Mouse (Mus musculus): ENCODE data around the gene Pate3. TPM values are rescaled to one million over a fixed set of nuclear protein-coding genes. Genes with fewer than 3 reads are reported as not detected.
"Not testable (repeated sequence)": the region's sequence is repeated elsewhere in the genome, so short reads cannot be mapped to it uniquely, and the experiment has no call there.

Gene Pate3
- polyA plus RNA-seq (2012; rRNA removed): not detected in 2 replicates
- polyA plus RNA-seq (2014; fragmentation: Nextera tagmentation; extraction: Ambion mirVana): not detected in 2 replicates

GRCm38 (mm10) chr9:35648102-35648501, at the start of gene Pate3:
Gene Pate3 (minus strand): TSS chr9:35648202.
- no peak within 1 kb of the TSS for H3K9ac ChIP-seq (replicated peaks)
- H3K27ac ChIP-seq: no peak within 1 kb of the TSS
- H3K9me3 ChIP-seq (ENCODE audit: control insufficient read depth, low read length): no peaks in the 10 kb centered on the region
- no peak within 1 kb of the TSS for H3K4me3 ChIP-seq (ENCODE audit: insufficient read depth in 1 of 2, low read depth in 2 of 2, low read length in 2 of 2)
- H3K36me3 ChIP-seq (replicated peaks; ENCODE audit: control insufficient read depth, insufficient read depth, low read depth): no peaks in the 10 kb centered on the region
- no peak within 1 kb of the TSS for H3K4me2 ChIP-seq (ENCODE audit: low read depth)
- TF ChIP-seq EP300 (IDR thresholded peaks at IDR 0.05; ENCODE audit: low read depth): no peak
- TF ChIP-seq CTCF (IDR thresholded peaks at IDR 0.05; ENCODE audit: low read depth): no peak
- DNase-seq (ENCODE audit: low read depth in 3 of 3, low spot score in 3 of 3) (no peak), ATAC-seq (ENCODE audit: insufficient read depth) (no peak)
- WGBS (ENCODE audit: insufficient replicate concordance): 26% methylated on average over 1 of the region's 1 CpGs
- H3K27me3 ChIP-seq (ENCODE audit: control insufficient read depth, insufficient read depth, low read length): no peaks in the 10 kb centered on the region
- no peaks in the 10 kb centered on the region for H3K4me1 ChIP-seq (replicated peaks; ENCODE audit: control insufficient read depth in 2 of 2, insufficient read depth in 2 of 2, low read length in 1 of 2)

- H3K36me3 ChIP-seq (replicated peaks; ENCODE audit: control insufficient read depth, insufficient read depth, low read depth): no peaks in the 10 kb centered on the region
- ATAC-seq (ENCODE audit: insufficient read depth) (no peak), DNase-seq (ENCODE audit: low read depth in 3 of 3, low spot score in 3 of 3) (no peak)
- no peaks in the 10 kb centered on the region for H3K9me3 ChIP-seq (ENCODE audit: control insufficient read depth, low read length)
- no peak overlapping the region for H3K27ac ChIP-seq
- no peak overlapping the region for H3K9ac ChIP-seq (replicated peaks)
- H3K27me3 ChIP-seq (ENCODE audit: control insufficient read depth, insufficient read depth, low read length): no peaks in the 10 kb centered on the region
- no peaks in the 10 kb centered on the region for H3K4me1 ChIP-seq (replicated peaks; ENCODE audit: control insufficient read depth in 2 of 2, insufficient read depth in 2 of 2, low read length in 1 of 2)
- H3K4me3 ChIP-seq (ENCODE audit: insufficient read depth in 1 of 2, low read depth in 2 of 2, low read length in 2 of 2): no peak overlapping the region
- no peak for TF ChIP-seq EP300 (IDR thresholded peaks at IDR 0.05; ENCODE audit: low read depth)
- TF ChIP-seq CTCF (IDR thresholded peaks at IDR 0.05; ENCODE audit: low read depth): no peak
- no peak overlapping the region for H3K4me2 ChIP-seq (ENCODE audit: low read depth)
Observed at GRCm38 (mm10) chr9:35691924-35692323, 43.9 kb upstream of the Pate3 start.

GRCm38 (mm10) chr9:35687013-35687412, 39.0 kb upstream of the Pate3 start, which contains the start of gene Pate1:
Gene Pate1 (minus strand): TSS chr9:35687390.
- H3K4me2 ChIP-seq (ENCODE audit: low read depth): no peak within 1 kb of the TSS
- ATAC-seq (ENCODE audit: insufficient read depth) (no peak), DNase-seq (ENCODE audit: low read depth in 3 of 3, low spot score in 3 of 3) (no peak)
- H3K4me1 ChIP-seq (replicated peaks; ENCODE audit: control insufficient read depth in 2 of 2, insufficient read depth in 2 of 2, low read length in 1 of 2): no peaks in the 10 kb centered on the region
- 24% methylated on average over 1 of the region's 1 CpGs for WGBS (ENCODE audit: insufficient replicate concordance)
- H3K9ac ChIP-seq (replicated peaks): no peak within 1 kb of the TSS
- H3K9me3 ChIP-seq (ENCODE audit: control insufficient read depth, low read length): no peaks in the 10 kb centered on the region
- no peaks in the 10 kb centered on the region for H3K27me3 ChIP-seq (ENCODE audit: control insufficient read depth, insufficient read depth, low read length)
- no peak within 1 kb of the TSS for H3K4me3 ChIP-seq (ENCODE audit: insufficient read depth in 1 of 2, low read depth in 2 of 2, low read length in 2 of 2)
- TF ChIP-seq EP300 (IDR thresholded peaks at IDR 0.05; ENCODE audit: low read depth) (no peak), CTCF (IDR thresholded peaks at IDR 0.05; ENCODE audit: low read depth) (no peak)
- no peaks in the 10 kb centered on the region for H3K36me3 ChIP-seq (replicated peaks; ENCODE audit: control insufficient read depth, insufficient read depth, low read depth)
- no peak within 1 kb of the TSS for H3K27ac ChIP-seq

- H3K9ac ChIP-seq (replicated peaks): no peak overlapping the region
- no peak overlapping the region for H3K4me2 ChIP-seq (ENCODE audit: low read depth)
- no peak for TF ChIP-seq CTCF (IDR thresholded peaks at IDR 0.05; ENCODE audit: low read depth)
- TF ChIP-seq EP300 (IDR thresholded peaks at IDR 0.05; ENCODE audit: low read depth): no peak
- H3K4me1 ChIP-seq (replicated peaks; ENCODE audit: control insufficient read depth in 2 of 2, insufficient read depth in 2 of 2, low read length in 1 of 2): no peaks in the 10 kb centered on the region
- WGBS (ENCODE audit: insufficient replicate concordance): 60% methylated on average over 2 of the region's 2 CpGs
- no peaks in the 10 kb centered on the region for H3K27me3 ChIP-seq (ENCODE audit: control insufficient read depth, insufficient read depth, low read length)
- H3K27ac ChIP-seq: no peak overlapping the region
- DNase-seq (ENCODE audit: low read depth in 3 of 3, low spot score in 3 of 3) (no peak), ATAC-seq (ENCODE audit: insufficient read depth) (no peak)
- H3K36me3 ChIP-seq (replicated peaks; ENCODE audit: control insufficient read depth, insufficient read depth, low read depth): no peaks in the 10 kb centered on the region
- no peak overlapping the region for H3K4me3 ChIP-seq (ENCODE audit: insufficient read depth in 1 of 2, low read depth in 2 of 2, low read length in 2 of 2)
- no peaks in the 10 kb centered on the region for H3K9me3 ChIP-seq (ENCODE audit: control insufficient read depth, low read length)
Observed at GRCm38 (mm10) chr9:35673557-35673956, 25.6 kb upstream of the Pate3 start.

GRCm38 (mm10) chr9:35632981-35633380, 15.0 kb downstream of the Pate3 start:
- DNase-seq (ENCODE audit: low read depth in 3 of 3, low spot score in 3 of 3) (no peak), ATAC-seq (ENCODE audit: insufficient read depth) (no peak)
- H3K9ac ChIP-seq (replicated peaks): no peak overlapping the region
- no peaks in the 10 kb centered on the region for H3K4me1 ChIP-seq (replicated peaks; ENCODE audit: control insufficient read depth in 2 of 2, insufficient read depth in 2 of 2, low read length in 1 of 2)
- H3K27me3 ChIP-seq (ENCODE audit: control insufficient read depth, insufficient read depth, low read length): no peaks in the 10 kb centered on the region
- TF ChIP-seq EP300 (IDR thresholded peaks at IDR 0.05; ENCODE audit: low read depth): no peak
- TF ChIP-seq CTCF (IDR thresholded peaks at IDR 0.05; ENCODE audit: low read depth): no peak
- no peak overlapping the region for H3K27ac ChIP-seq
- no peak overlapping the region for H3K4me3 ChIP-seq (ENCODE audit: insufficient read depth in 1 of 2, low read depth in 2 of 2, low read length in 2 of 2)
- no peaks in the 10 kb centered on the region for H3K9me3 ChIP-seq (ENCODE audit: control insufficient read depth, low read length)
- no peak overlapping the region for H3K4me2 ChIP-seq (ENCODE audit: low read depth)
- H3K36me3 ChIP-seq (replicated peaks; ENCODE audit: control insufficient read depth, insufficient read depth, low read depth): no peaks in the 10 kb centered on the region
- 76% methylated on average over 1 of the region's 1 CpGs for WGBS (ENCODE audit: insufficient replicate concordance)

GRCm38 (mm10) chr9:35616784-35617183, 31.2 kb downstream of the Pate3 start:
- not testable (repeated sequence) for H3K4me2 ChIP-seq (ENCODE audit: low read depth); H3K4me1 ChIP-seq (replicated peaks; ENCODE audit: control insufficient read depth in 2 of 2, insufficient read depth in 2 of 2, low read length in 1 of 2); ATAC-seq (ENCODE audit: insufficient read depth); DNase-seq (ENCODE audit: low read depth in 3 of 3, low spot score in 3 of 3); H3K9me3 ChIP-seq (ENCODE audit: control insufficient read depth, low read length); H3K4me3 ChIP-seq (ENCODE audit: insufficient read depth in 1 of 2, low read depth in 2 of 2, low read length in 2 of 2); H3K9ac ChIP-seq (replicated peaks); H3K27me3 ChIP-seq (ENCODE audit: control insufficient read depth, insufficient read depth, low read length); H3K27ac ChIP-seq; H3K36me3 ChIP-seq (replicated peaks; ENCODE audit: control insufficient read depth, insufficient read depth, low read depth)
- 38% methylated on average over 2 of the region's 2 CpGs for WGBS (ENCODE audit: insufficient replicate concordance)
